Mouse (Mus musculus): Measurements from ENCODE around the gene Olfr689. TPM values are rescaled to one million over a fixed set of nuclear protein-coding genes. Genes with fewer than 3 reads are reported as not detected.

Gene Olfr689
- total RNA-seq (2014; rRNA removed) (not detected in 2 replicates), polyA plus RNA-seq (2015; fragmentation: Nextera tagmentation; extraction: Ambion mirVana) (not detected in 2 replicates)

GRCm38 (mm10) chr7:105310865-105311264 is at the start of gene Olfr689:
Gene Olfr689, plus strand, starts transcription at chr7:105311165.
- WGBS = 74% methylated on average over 1 of the region's 1 CpGs
- Histone ChIP-seq H3K9me3 (ENCODE audit: low read length) (no peaks in the 10 kb centered on the region), H3K4me2 (ENCODE audit: low read depth) (no peak within 1 kb of the TSS), H3K4me3 (ENCODE audit: low read depth, low read length) (no peak within 1 kb of the TSS), H3K9ac (no peak within 1 kb of the TSS), H3K36me3 (ENCODE audit: insufficient read depth) (no peaks in the 10 kb centered on the region), H3K4me1 (ENCODE audit: insufficient read depth) (no peaks in the 10 kb centered on the region), H3K27ac (ENCODE audit: low read depth, low read length) (no peak within 1 kb of the TSS), H3K27me3 (ENCODE audit: insufficient read depth, low read length) (no peaks in the 10 kb centered on the region)
- DNase-seq (no peak), ATAC-seq (no peak)
- TF ChIP-seq CTCF (IDR thresholded peaks at IDR 0.05; ENCODE audit: low read depth) = no peak

- DNase-seq = peak; percentile 1
- 71% methylated on average over 7 of the region's 7 CpGs for WGBS
Measured at GRCm38 (mm10) chr7:105272426-105272825, 38.5 kb upstream of the Olfr689 start.

GRCm38 (mm10) chr7:105287795-105288194 is 23.2 kb upstream of the Olfr689 start, which contains the start of gene Olfr688:
Gene Olfr688, plus strand, starts transcription at chr7:105288095.
- ATAC-seq = no peak
- H3K4me2 ChIP-seq (ENCODE audit: low read depth) = no peak within 1 kb of the TSS

More at GRCm38 (mm10) chr7:105272426-105272825, 38.5 kb upstream of the Olfr689 start:
- no peaks in the 10 kb centered on the region for H3K9me3 ChIP-seq (ENCODE audit: low read length)
- H3K4me2 ChIP-seq (ENCODE audit: low read depth) = no peak overlapping the region
- no peak for TF ChIP-seq CTCF (IDR thresholded peaks at IDR 0.05; ENCODE audit: low read depth)
- H3K27me3 ChIP-seq (ENCODE audit: insufficient read depth, low read length) = no peaks in the 10 kb centered on the region
- no peaks in the 10 kb centered on the region for H3K36me3 ChIP-seq (ENCODE audit: insufficient read depth)
- no peak overlapping the region for H3K9ac ChIP-seq
- peak; percentile 62; the same call in 1 of the 2 replicates for ATAC-seq
- no peaks in the 10 kb centered on the region for H3K4me1 ChIP-seq (ENCODE audit: insufficient read depth)
- H3K27ac ChIP-seq (ENCODE audit: low read depth, low read length) = no peak overlapping the region
- no peak overlapping the region for H3K4me3 ChIP-seq (ENCODE audit: low read depth, low read length)

GRCm38 (mm10) chr7:105290051-105290450 is 20.9 kb upstream of the Olfr689 start:
- ATAC-seq = no peak
- Histone ChIP-seq H3K9ac (no peak overlapping the region), H3K4me2 (ENCODE audit: low read depth) (no peak overlapping the region), H3K27ac (ENCODE audit: low read depth, low read length) (no peak overlapping the region), H3K4me3 (ENCODE audit: low read depth, low read length) (no peak overlapping the region), H3K36me3 (ENCODE audit: insufficient read depth) (no peaks in the 10 kb centered on the region), H3K27me3 (ENCODE audit: insufficient read depth, low read length) (no peaks in the 10 kb centered on the region), H3K9me3 (ENCODE audit: low read length) (no peaks in the 10 kb centered on the region), H3K4me1 (ENCODE audit: insufficient read depth) (no peaks in the 10 kb centered on the region)
- TF ChIP-seq CTCF (IDR thresholded peaks at IDR 0.05; ENCODE audit: low read depth) = no peak
- no peak for DNase-seq

More at GRCm38 (mm10) chr7:105287795-105288194, 23.2 kb upstream of the Olfr689 start, which contains the start of gene Olfr688:
- Histone ChIP-seq H3K27ac (ENCODE audit: low read depth, low read length) (no peak within 1 kb of the TSS), H3K27me3 (ENCODE audit: insufficient read depth, low read length) (no peaks in the 10 kb centered on the region), H3K4me1 (ENCODE audit: insufficient read depth) (no peaks in the 10 kb centered on the region), H3K9ac (no peak within 1 kb of the TSS), H3K4me3 (ENCODE audit: low read depth, low read length) (no peak within 1 kb of the TSS), H3K36me3 (ENCODE audit: insufficient read depth) (no peaks in the 10 kb centered on the region), H3K9me3 (ENCODE audit: low read length) (no peaks in the 10 kb centered on the region)
- no peak for TF ChIP-seq CTCF (IDR thresholded peaks at IDR 0.05; ENCODE audit: low read depth)
- DNase-seq = no peak
- 83% methylated on average over 6 of the region's 6 CpGs for WGBS

GRCm38 (mm10) chr7:105325302-105325701 is 14.3 kb downstream of the Olfr689 start:
- TF ChIP-seq CTCF (IDR thresholded peaks at IDR 0.05; ENCODE audit: low read depth) = no peak
- H3K9ac ChIP-seq = no peak overlapping the region
- ATAC-seq = no peak
- WGBS = 76% methylated on average over 2 of the region's 2 CpGs
- H3K4me2 ChIP-seq (ENCODE audit: low read depth) = no peak overlapping the region
- H3K9me3 ChIP-seq (ENCODE audit: low read length) = no peaks in the 10 kb centered on the region
- H3K4me1 ChIP-seq (ENCODE audit: insufficient read depth) = no peaks in the 10 kb centered on the region
- H3K27me3 ChIP-seq (ENCODE audit: insufficient read depth, low read length) = no peaks in the 10 kb centered on the region
- no peaks in the 10 kb centered on the region for H3K36me3 ChIP-seq (ENCODE audit: insufficient read depth)
- no peak for DNase-seq
- no peak overlapping the region for H3K4me3 ChIP-seq (ENCODE audit: low read depth, low read length)
- no peak overlapping the region for H3K27ac ChIP-seq (ENCODE audit: low read depth, low read length)

GRCm38 (mm10) chr7:105334004-105334403 is 23.0 kb downstream of the Olfr689 start, which contains the start of gene Olfr690:
Gene Olfr690, minus strand, starts transcription at chr7:105334104.
- H3K4me3 ChIP-seq (ENCODE audit: low read depth, low read length) = no peak within 1 kb of the TSS
- H3K4me1 ChIP-seq (ENCODE audit: insufficient read depth) = no peaks in the 10 kb centered on the region
- H3K27ac ChIP-seq (ENCODE audit: low read depth, low read length) = no peak within 1 kb of the TSS
- no peak for TF ChIP-seq CTCF (IDR thresholded peaks at IDR 0.05; ENCODE audit: low read depth)
- no peaks in the 10 kb centered on the region for H3K27me3 ChIP-seq (ENCODE audit: insufficient read depth, low read length)
- no peaks in the 10 kb centered on the region for H3K9me3 ChIP-seq (ENCODE audit: low read length)
- 97% methylated on average over 1 of the region's 1 CpGs for WGBS
- H3K4me2 ChIP-seq (ENCODE audit: low read depth) = no peak within 1 kb of the TSS
- no peak within 1 kb of the TSS for H3K9ac ChIP-seq
- H3K36me3 ChIP-seq (ENCODE audit: insufficient read depth) = no peaks in the 10 kb centered on the region
- ATAC-seq (no peak), DNase-seq (no peak)

GRCm38 (mm10) chr7:105342170-105342569 is 31.2 kb downstream of the Olfr689 start, which contains the start of gene Olfr691:
Gene Olfr691, minus strand, starts transcription at chr7:105342270.
- DNase-seq = no peak
- ATAC-seq = no peak
- no peak within 1 kb of the TSS for H3K4me2 ChIP-seq (ENCODE audit: low read depth)
- H3K9me3 ChIP-seq (ENCODE audit: low read length) = no peaks in the 10 kb centered on the region
- 58% methylated on average over 1 of the region's 1 CpGs for WGBS
- no peaks in the 10 kb centered on the region for H3K4me1 ChIP-seq (ENCODE audit: insufficient read depth)
- H3K27ac ChIP-seq (ENCODE audit: low read depth, low read length) = no peak within 1 kb of the TSS
- no peaks in the 10 kb centered on the region for H3K36me3 ChIP-seq (ENCODE audit: insufficient read depth)
- H3K27me3 ChIP-seq (ENCODE audit: insufficient read depth, low read length) = no peaks in the 10 kb centered on the region
- H3K9ac ChIP-seq = no peak within 1 kb of the TSS
- H3K4me3 ChIP-seq (ENCODE audit: low read depth, low read length) = no peak within 1 kb of the TSS
- no peak for TF ChIP-seq CTCF (IDR thresholded peaks at IDR 0.05; ENCODE audit: low read depth)

Data from forebrain, postnatal 0 days (tissue).